Mouse (Mus musculus) stomach, postnatal 0 days (tissue): ENCODE data around the gene Zfp324.

Experiments used
- CTCF ChIP-seq: IDR thresholded peaks from 2 replicates; pipeline ENCODE4 v1.5.1; 2016; ENCODE audit warnings: antibody characterized with exemption, low read depth, mild to moderate bottlenecking, moderate library complexity
- EP300 ChIP-seq: optimal IDR thresholded peaks from 2 replicates; pipeline ENCODE3; 2016; ENCODE audit warnings: antibody characterized with exemption

DNA sequence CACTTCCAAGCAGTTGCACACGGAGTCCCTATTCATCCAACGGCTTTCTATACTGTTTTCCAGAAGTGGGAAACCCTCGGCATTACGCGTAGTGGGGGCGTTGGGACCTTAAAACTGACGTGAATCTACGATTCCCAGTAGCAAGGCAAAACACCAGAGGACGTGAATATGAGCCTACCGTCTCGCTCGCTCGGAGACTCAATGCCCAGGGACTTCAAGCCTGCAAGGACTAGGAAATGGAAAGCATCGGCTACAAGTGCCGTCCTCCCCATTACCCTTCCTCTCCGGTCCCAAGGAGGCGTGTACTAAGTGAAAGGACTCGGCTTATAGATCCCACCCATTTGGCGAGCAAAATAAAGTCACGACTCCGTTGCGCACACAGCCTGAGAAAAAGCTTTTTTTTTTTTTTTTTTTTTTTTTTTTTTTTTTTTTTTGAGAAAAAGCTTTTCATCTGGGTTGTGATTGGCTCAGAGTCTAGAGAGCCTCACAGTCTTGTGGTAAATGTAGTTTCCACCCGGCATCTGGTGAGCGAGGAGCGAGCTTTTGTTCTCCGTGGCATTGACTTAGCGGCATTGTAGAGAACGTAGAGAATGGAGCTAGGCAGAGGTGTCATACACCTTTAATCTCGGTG is 4.0 kb upstream of the Zfp324 start:
- TF ChIP-seq CTCF (no peak), EP300 (no peak)
